In the genomic region with DNA sequence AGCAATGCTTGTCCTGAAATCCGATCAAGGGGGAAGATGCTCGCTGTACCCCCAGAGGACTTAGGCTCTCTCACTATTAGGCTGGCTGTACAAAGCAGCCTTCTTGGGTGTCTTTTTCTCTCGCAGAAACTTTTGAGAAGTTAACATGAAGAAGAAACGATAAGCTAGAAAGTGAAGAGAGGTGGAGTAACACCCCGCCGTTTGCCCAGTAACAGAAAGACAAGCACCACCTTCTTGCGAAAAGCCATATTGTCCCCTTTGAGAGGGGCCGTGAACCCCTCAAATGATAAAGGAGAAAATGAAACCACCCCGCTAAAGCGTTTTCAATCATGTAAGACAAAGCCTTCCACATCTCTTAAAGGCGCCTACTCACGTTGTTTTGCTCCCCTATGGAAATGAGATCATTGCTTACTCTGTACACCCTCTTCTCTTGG, we compare ENCODE assay signal across 8 mouse cellular contexts. TPM values are rescaled to one million over a fixed set of nuclear protein-coding genes. Genes with fewer than 3 reads are reported as not detected.
DNase-seq lines count a peak whose midpoint lies in the region; ATAC-seq lines count a peak whose summit lies in the region.

No protein-coding gene starts in this region.

- ATAC-seq in lung, embryonic 16.5 days (ENCODE audit: low read depth) = no peak
- no peak for ATAC-seq in hindbrain, embryonic 14.5 days (ENCODE audit: low FRiP score)
- ATAC-seq in megakaryocyte-erythroid progenitor cell, adult 5-6 weeks (replicated peaks; ENCODE audit: low FRiP score, low TSS enrichment, poor library complexity, severe bottlenecking) = peak; percentile 39
- ATAC-seq in cerebellum, adult (ENCODE audit: insufficient number of reproducible peaks, low FRiP score, low TSS enrichment) = no peak

- no peak for DNase-seq in lung, postnatal 14 days
- DNase-seq in c-Kit-positive CD71-positive TER-119-positive erythroid progenitor cells, embryonic 14.5 days (ENCODE audit: low spot score) = peak; percentile 56
- no peak for DNase-seq in hindbrain, embryonic 14.5 days (ENCODE audit: low spot score)
- no peak for DNase-seq in right cerebral cortex, postnatal 4 days
- DNase-seq in adrenal gland, adult 8-10 months = no peak

- H3K27me3 ChIP-seq in lung, embryonic 16.5 days (ENCODE audit: control insufficient read depth, insufficient read depth, low read depth, low read length) = no peaks in the 10 kb centered on the region
- no peaks in the 10 kb centered on the region for H3K27me3 ChIP-seq in hindbrain, embryonic 14.5 days (ENCODE audit: control insufficient read depth, insufficient read depth, low read length)

- H3K4me2 ChIP-seq in lung, embryonic 16.5 days (ENCODE audit: low read depth, low read length) = peak overlapping the region; percentile 73
- H3K4me2 ChIP-seq in hindbrain, embryonic 14.5 days (replicated peaks) = peak overlapping the region; percentile 83

- H3K36me3 ChIP-seq in lung, embryonic 16.5 days (ENCODE audit: control insufficient read depth, insufficient read depth, low read length) = no peaks in the 10 kb centered on the region
- no peaks in the 10 kb centered on the region for H3K36me3 ChIP-seq in hindbrain, embryonic 14.5 days (replicated peaks; ENCODE audit: control insufficient read depth, insufficient read depth)

- peak overlapping the region; percentile 82 for H3K27ac ChIP-seq in lung, embryonic 16.5 days (ENCODE audit: low read length)
- peak overlapping the region; percentile 75 for H3K27ac ChIP-seq in hindbrain, embryonic 14.5 days

- WGBS in lung, embryonic 16.5 days = under 1% methylated on average over 12 of the region's 12 CpGs
- WGBS in hindbrain, embryonic 14.5 days = 3% methylated on average over 12 of the region's 12 CpGs

- H3K9ac ChIP-seq in lung, embryonic 16.5 days (ENCODE audit: low read length) = peak overlapping the region; percentile 88
- peak overlapping the region; percentile 78 for H3K9ac ChIP-seq in hindbrain, embryonic 14.5 days

- peak overlapping the region; percentile 69 for H3K4me3 ChIP-seq in lung, embryonic 16.5 days (ENCODE audit: low read length)
- H3K4me3 ChIP-seq in hindbrain, embryonic 14.5 days (replicated peaks; ENCODE audit: low read length) = peak overlapping the region; percentile 85

- H3K9me3 ChIP-seq in lung, embryonic 16.5 days (ENCODE audit: control insufficient read depth, low read length) = no peaks in the 10 kb centered on the region
- no peaks in the 10 kb centered on the region for H3K9me3 ChIP-seq in hindbrain, embryonic 14.5 days (ENCODE audit: control insufficient read depth, low read length)

- no peaks in the 10 kb centered on the region for H3K4me1 ChIP-seq in lung, embryonic 16.5 days (replicated peaks; ENCODE audit: control insufficient read depth, insufficient read depth, low read length)
- 0 out of 2 replicates have a peak, but pooled peaks cover 9% of the 10 kb centered on the region for H3K4me1 ChIP-seq in hindbrain, embryonic 14.5 days (replicated peaks; ENCODE audit: control insufficient read depth, insufficient read depth, low read length)

RNA-seq across cellular contexts. Expression of gene Tank, which starts 15.5 kb away (rescaled TPM):
- 30.9 and 34.0 TPM in 2 replicates for polyA plus RNA-seq in lung, embryonic 16.5 days (2015; fragmentation: Nextera tagmentation; extraction: Ambion mirVana)
- polyA plus RNA-seq in hindbrain, embryonic 14.5 days (2014; fragmentation: Nextera tagmentation; extraction: Ambion mirVana) = 28.4 and 31.4 TPM in 2 replicates
- 62.2 and 76.6 TPM in 2 replicates for total RNA-seq in megakaryocyte-erythroid progenitor cell, adult 5-6 weeks (2014; fragmentation: Nextera tagmentation)
- total RNA-seq in megakaryocyte-erythroid progenitor cell, adult 5-6 weeks (2017) = 76.2 and 86.3 TPM in 2 replicates
- total RNA-seq in adrenal gland, adult 8-10 months (2022) = 10 to 100 TPM; 36.1 to 43.8 (median 39.6) TPM
